Mouse (Mus musculus) liver, embryonic 13.5 days (tissue): Measurements from ENCODE around the gene Rad23b. TPM values are rescaled to one million over a fixed set of nuclear protein-coding genes. Genes with fewer than 3 reads are reported as not detected.

Source experiments
- ATAC-seq: fragments of 200-750 bp; cut with Nextera tagmentation; 2 replicates; pipeline ENCODE4 v1.8.0; 2017; ENCODE audit warnings: low read depth, mild to moderate bottlenecking, moderate number of reproducible peaks, moderate library complexity
- DNase-seq: peaks from one replicate; pipeline ENCODE4 v3.0.0; 2022
- H3K27ac ChIP-seq: fragments of 300-500 bp; sonication (generic); 2 replicates; pipeline ENCODE4 v1.5.1; 2015; ENCODE audit warnings: moderate library complexity, mild to moderate bottlenecking, inconsistent platforms
- H3K27me3 ChIP-seq: fragments of 300-500 bp; sonication (generic); 2 replicates; pipeline ENCODE4 v1.6.1; 2015; ENCODE audit warnings: mild to moderate bottlenecking, inconsistent platforms
- H3K36me3 ChIP-seq: fragments of 300-500 bp; sonication (generic); 2 replicates; pipeline ENCODE4 v1.6.1; 2015; ENCODE audit warnings: mild to moderate bottlenecking, inconsistent platforms
- H3K4me1 ChIP-seq: fragments of 300-500 bp; sonication (generic); replicated peaks from 2 replicates; pipeline ENCODE4 v1.6.1; 2015; ENCODE audit warnings: inconsistent platforms
- H3K4me2 ChIP-seq: fragments of 300-500 bp; sonication (generic); 2 replicates; pipeline ENCODE4 v1.6.1; 2015; ENCODE audit warnings: inconsistent platforms, mild to moderate bottlenecking, moderate library complexity
- H3K4me3 ChIP-seq: fragments of 300-500 bp; sonication (generic); replicated peaks from 2 replicates; pipeline ENCODE4 v1.5.1; 2015; ENCODE audit warnings: mild to moderate bottlenecking, inconsistent platforms
- H3K9ac ChIP-seq: fragments of 300-500 bp; sonication (generic); 2 replicates; pipeline ENCODE4 v1.6.1; 2015; ENCODE audit warnings: mild to moderate bottlenecking, inconsistent platforms
- H3K9me3 ChIP-seq: fragments of 300-500 bp; sonication (generic); replicated peaks from 2 replicates; pipeline ENCODE4 v1.6.1; 2016; ENCODE audit warnings: inconsistent platforms
- WGBS: fragments of 180-500 bp; shearing (Covaris S2); methylation state at CpG from one replicate; pipeline ENCODE4 v1.1.7; 2015; ENCODE audit not compliant: insufficient replicate concordance; 5-methylcytosine and 5-hydroxymethylcytosine counted together
- polyA plus RNA-seq: library from polyadenylated mRNA; unstranded; fragments of >200 nt; fragmentation: Nextera tagmentation; extraction: Ambion mirVana; gene quantifications from 2 replicates; pipeline ENCODE4 v1.2.1, GENCODE M21; 2015

The Rad23b gene
- polyA plus RNA-seq, 1 experiment from 2014 or later = 42.4 TPM

DNA sequence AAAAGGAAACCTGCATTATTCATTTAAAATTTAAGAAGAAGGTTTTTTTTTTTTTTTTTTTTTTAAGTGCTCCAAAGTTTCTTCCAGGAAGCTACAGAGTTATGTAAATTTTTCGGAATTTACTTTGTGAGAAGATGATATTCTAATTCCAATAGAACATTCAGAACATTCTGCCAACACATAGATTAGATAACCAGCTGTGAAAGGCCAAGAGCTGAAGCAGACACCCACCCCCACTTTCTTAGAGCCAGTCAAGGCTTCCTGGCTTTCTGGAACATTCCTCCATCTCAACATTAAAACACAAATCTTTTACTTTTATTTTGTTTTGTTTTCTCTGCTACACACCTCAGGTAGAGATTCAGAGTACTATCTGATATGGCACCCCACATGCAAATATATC lies 10.9 kb upstream of the Rad23b start:
- Histone ChIP-seq H3K4me1 (peaks cover 39% of the 10 kb centered on the region), H3K4me3 (no peak overlapping the region), H3K36me3 (no peaks in the 10 kb centered on the region), H3K9me3 (no peaks in the 10 kb centered on the region), H3K27ac (no peak overlapping the region; the same call in 1 of the 2 replicates), H3K9ac (no peak overlapping the region), H3K27me3 (no peaks in the 10 kb centered on the region), H3K4me2 (no peak overlapping the region)
- WGBS = 19% methylated on average over 1 of the region's 1 CpGs
- ATAC-seq = peak; percentile 52; the same call in 1 of the 2 replicates
- no peak for DNase-seq

DNA sequence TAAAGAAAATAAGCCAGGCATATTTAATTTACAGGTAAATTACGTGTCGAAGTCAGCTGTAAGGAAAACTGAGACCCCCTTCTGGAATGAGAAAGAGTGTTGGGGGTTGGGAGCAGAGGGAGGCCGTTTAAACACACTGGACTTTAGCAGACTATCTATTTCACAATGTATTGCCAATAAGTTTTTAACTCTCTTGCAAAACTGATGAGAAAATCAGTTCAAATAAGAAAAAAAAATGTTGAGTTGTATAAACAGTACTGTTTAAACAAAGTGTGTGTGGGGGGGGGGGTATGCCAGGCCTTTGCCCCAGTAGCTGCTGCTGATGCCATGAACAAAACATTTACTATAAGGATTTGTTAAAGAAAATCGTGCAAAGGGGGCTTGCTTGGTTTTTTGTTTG lies 10.5 kb upstream of the Rad23b start:
- no peaks in the 10 kb centered on the region for H3K27me3 ChIP-seq
- H3K4me1 ChIP-seq = peaks cover 39% of the 10 kb centered on the region
- H3K27ac ChIP-seq = no peak overlapping the region
- 58% methylated on average over 4 of the region's 4 CpGs for whole genome bisulfite sequencing
- no peak overlapping the region for H3K9ac ChIP-seq
- no peaks in the 10 kb centered on the region for H3K9me3 ChIP-seq
- no peaks in the 10 kb centered on the region for H3K36me3 ChIP-seq
- no peak overlapping the region for H3K4me3 ChIP-seq
- no peak for ATAC-seq
- no peak for DNase-seq
- H3K4me2 ChIP-seq = no peak overlapping the region

- WGBS = 53% methylated on average over 1 of the region's 1 CpGs
- Histone ChIP-seq H3K4me1 (peaks cover 39% of the 10 kb centered on the region), H3K27me3 (no peaks in the 10 kb centered on the region), H3K9ac (no peak overlapping the region), H3K36me3 (no peaks in the 10 kb centered on the region), H3K4me3 (no peak overlapping the region), H3K27ac (peak overlapping the region; percentile 42), H3K9me3 (no peaks in the 10 kb centered on the region), H3K4me2 (no peak overlapping the region)
- no peak for ATAC-seq
- no peak for DNase-seq
Measured at GRCm38 (mm10) chr4:55341797-55342196, 8.0 kb upstream of the Rad23b start.

DNA sequence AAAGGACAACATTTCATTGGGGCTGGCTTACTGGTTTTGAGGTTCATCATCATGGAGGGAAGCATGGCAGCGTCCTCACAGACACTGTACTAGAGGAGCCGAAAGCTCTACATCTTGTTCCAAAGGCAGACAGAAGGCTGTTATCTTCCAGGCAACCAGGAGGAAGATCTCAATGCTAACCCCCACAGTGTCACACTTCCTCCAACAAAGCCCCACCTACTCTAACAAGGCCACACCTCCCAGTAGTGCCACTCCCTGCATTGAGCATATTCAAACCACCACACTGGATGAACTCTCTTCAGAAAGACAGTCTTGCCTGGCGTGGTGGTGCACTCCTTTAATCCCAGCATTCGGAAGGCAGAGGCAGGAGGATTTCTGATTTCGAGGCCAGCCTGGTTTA lies 7.2 kb upstream of the Rad23b start:
- H3K27me3 ChIP-seq = no peaks in the 10 kb centered on the region
- peak overlapping the region; percentile 42; the same call in 1 of the 2 replicates for H3K27ac ChIP-seq
- peaks cover 39% of the 10 kb centered on the region for H3K4me1 ChIP-seq
- H3K9me3 ChIP-seq = no peaks in the 10 kb centered on the region
- no peak overlapping the region for H3K9ac ChIP-seq
- peak; percentile 92 for ATAC-seq
- no peaks in the 10 kb centered on the region for H3K36me3 ChIP-seq
- DNase-seq = peak; percentile 66
- peak overlapping the region; percentile 8; the same call in 1 of the 2 replicates for H3K4me2 ChIP-seq
- WGBS = 42% methylated on average over 5 of the region's 5 CpGs
- no peak overlapping the region for H3K4me3 ChIP-seq

GRCm38 (mm10) chr4:55343287-55343686 lies 6.6 kb upstream of the Rad23b start:
- ATAC-seq (no peak), DNase-seq (no peak)
- Histone ChIP-seq H3K4me1 (peaks cover 43% of the 10 kb centered on the region), H3K9ac (no peak overlapping the region), H3K27ac (no peak overlapping the region; the same call in 1 of the 2 replicates), H3K9me3 (no peaks in the 10 kb centered on the region), H3K36me3 (no peaks in the 10 kb centered on the region), H3K27me3 (no peaks in the 10 kb centered on the region), H3K4me2 (no peak overlapping the region), H3K4me3 (no peak overlapping the region)
- WGBS = 68% methylated on average over 3 of the region's 3 CpGs

GRCm38 (mm10) chr4:55348759-55349451 lies 938 bp upstream of the Rad23b start:
- Histone ChIP-seq H3K4me2 (peak overlapping the region; percentile 86), H3K9me3 (no peaks in the 10 kb centered on the region), H3K4me3 (peak overlapping the region; percentile 98), H3K36me3 (no peaks in the 10 kb centered on the region), H3K4me1 (peaks cover 37% of the 10 kb centered on the region), H3K9ac (peak overlapping the region; percentile 79), H3K27ac (peak overlapping the region; percentile 93), H3K27me3 (no peaks in the 10 kb centered on the region)
- 8% methylated on average over 11 of the region's 12 CpGs for WGBS
- peak; percentile 11 for DNase-seq
- no peak for ATAC-seq

DNA sequence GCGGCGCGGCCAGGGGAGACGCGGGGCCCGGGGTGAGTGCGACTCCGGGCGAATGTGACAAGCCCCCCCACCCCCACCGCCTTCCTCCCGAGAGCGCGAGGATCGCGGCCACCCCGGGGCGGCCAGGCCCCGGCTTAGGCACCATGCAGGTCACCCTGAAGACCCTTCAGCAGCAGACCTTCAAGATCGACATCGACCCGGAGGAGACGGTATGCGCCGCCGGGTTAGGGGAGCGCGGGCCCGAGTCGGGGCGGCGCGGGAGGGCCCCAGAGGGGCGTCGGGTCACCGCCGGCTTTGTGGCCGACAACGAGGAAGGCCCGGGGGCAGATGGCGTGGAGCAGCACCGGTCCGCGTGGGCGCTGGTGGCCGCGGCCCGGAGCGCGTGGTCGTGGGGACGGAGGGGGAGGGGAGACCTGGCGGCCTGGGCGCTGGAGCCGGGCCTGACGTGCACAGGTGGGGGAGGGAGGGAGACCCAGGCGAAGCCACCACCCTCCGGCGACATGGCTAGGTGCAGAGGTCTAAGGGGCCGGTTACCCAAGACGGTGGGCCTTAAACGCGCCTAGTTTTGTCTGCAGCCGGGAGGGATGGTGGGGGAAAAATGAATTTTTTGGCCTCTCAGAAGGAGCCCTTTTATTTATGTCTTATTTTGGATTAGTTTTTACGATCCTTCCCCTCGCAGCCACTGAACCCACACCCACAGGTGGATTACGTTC lies 532 bp downstream of the Rad23b start:
- no peaks in the 10 kb centered on the region for H3K36me3 ChIP-seq
- no peaks in the 10 kb centered on the region for H3K9me3 ChIP-seq
- peak overlapping the region; percentile 93 for H3K27ac ChIP-seq
- peak; percentile 18 for ATAC-seq
- peak; percentile 28 for DNase-seq
- H3K27me3 ChIP-seq = no peaks in the 10 kb centered on the region
- H3K4me3 ChIP-seq = peak overlapping the region; percentile 98
- under 1% methylated on average over 56 of the region's 66 CpGs for WGBS
- H3K9ac ChIP-seq = peak overlapping the region; percentile 98
- peaks cover 49% of the 10 kb centered on the region for H3K4me1 ChIP-seq
- H3K4me2 ChIP-seq = peak overlapping the region; percentile 83

DNA sequence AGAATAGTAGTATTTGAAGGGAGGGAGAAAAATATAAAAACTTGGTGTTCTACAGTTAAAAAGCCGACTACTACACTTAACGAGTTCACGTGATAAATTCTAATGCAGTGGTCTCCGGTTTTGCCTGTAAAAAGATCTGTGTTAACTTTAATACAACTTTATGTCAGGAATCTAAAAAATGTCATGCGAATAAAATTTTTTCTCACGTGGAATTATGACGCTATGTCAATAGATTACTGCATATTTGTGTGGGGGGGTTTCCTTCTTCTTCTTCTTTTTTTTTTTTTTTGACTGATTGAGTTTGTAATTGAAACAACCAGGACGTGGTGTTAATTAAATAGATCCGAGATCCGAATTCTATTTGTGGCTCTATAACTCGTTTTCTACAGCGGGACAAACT lies 1.2 kb downstream of the Rad23b start:
- no peaks in the 10 kb centered on the region for H3K27me3 ChIP-seq
- H3K36me3 ChIP-seq = peaks cover 4% of the 10 kb centered on the region; the same call in 1 of the 2 replicates
- H3K4me2 ChIP-seq = peak overlapping the region; percentile 83
- H3K27ac ChIP-seq = peak overlapping the region; percentile 93
- H3K9ac ChIP-seq = peak overlapping the region; percentile 98
- no peaks in the 10 kb centered on the region for H3K9me3 ChIP-seq
- peak overlapping the region; percentile 98 for H3K4me3 ChIP-seq
- H3K4me1 ChIP-seq = peaks cover 53% of the 10 kb centered on the region
- ATAC-seq = no peak
- WGBS = 5% methylated on average over 12 of the region's 12 CpGs
- DNase-seq = no peak

GRCm38 (mm10) chr4:55351860-55352259 lies 2.0 kb downstream of the Rad23b start:
- H3K4me1 ChIP-seq = peaks cover 61% of the 10 kb centered on the region
- H3K9ac ChIP-seq = peak overlapping the region; percentile 61
- H3K4me3 ChIP-seq = peak overlapping the region; percentile 98
- H3K27me3 ChIP-seq = no peaks in the 10 kb centered on the region
- peaks cover 12% of the 10 kb centered on the region; the same call in 1 of the 2 replicates for H3K36me3 ChIP-seq
- H3K27ac ChIP-seq = peak overlapping the region; percentile 50; the same call in 1 of the 2 replicates
- H3K4me2 ChIP-seq = peak overlapping the region; percentile 83
- no peak for ATAC-seq
- DNase-seq = no peak
- no peaks in the 10 kb centered on the region for H3K9me3 ChIP-seq

DNA sequence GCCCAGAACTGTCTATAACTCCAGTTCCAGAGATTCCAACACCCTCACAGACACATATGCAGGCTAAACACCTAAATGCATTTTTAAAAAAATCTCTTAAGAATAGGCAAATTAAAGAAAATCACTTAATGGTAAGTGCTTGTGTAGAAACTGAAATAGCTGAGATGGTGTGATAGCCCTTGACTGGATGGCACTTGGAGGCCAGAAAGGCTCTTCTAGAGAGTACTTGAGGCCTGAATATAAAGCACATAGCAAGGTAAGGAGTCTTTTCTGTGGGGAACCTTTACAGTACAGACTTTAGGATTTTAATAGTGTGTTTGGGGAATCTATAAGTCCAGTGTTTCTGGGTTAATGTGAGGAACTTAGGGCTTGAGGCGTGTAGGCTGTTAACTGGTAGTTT lies 4.2 kb downstream of the Rad23b start:
- Histone ChIP-seq H3K27me3 (no peaks in the 10 kb centered on the region), H3K9me3 (no peaks in the 10 kb centered on the region), H3K9ac (peak overlapping the region; percentile 39; the same call in 1 of the 2 replicates), H3K27ac (no peak overlapping the region), H3K4me1 (peaks cover 57% of the 10 kb centered on the region), H3K4me2 (no peak overlapping the region), H3K36me3 (peaks cover 20% of the 10 kb centered on the region), H3K4me3 (no peak overlapping the region)
- ATAC-seq (no peak), DNase-seq (no peak)
- 71% methylated on average over 1 of the region's 1 CpGs for WGBS

DNA sequence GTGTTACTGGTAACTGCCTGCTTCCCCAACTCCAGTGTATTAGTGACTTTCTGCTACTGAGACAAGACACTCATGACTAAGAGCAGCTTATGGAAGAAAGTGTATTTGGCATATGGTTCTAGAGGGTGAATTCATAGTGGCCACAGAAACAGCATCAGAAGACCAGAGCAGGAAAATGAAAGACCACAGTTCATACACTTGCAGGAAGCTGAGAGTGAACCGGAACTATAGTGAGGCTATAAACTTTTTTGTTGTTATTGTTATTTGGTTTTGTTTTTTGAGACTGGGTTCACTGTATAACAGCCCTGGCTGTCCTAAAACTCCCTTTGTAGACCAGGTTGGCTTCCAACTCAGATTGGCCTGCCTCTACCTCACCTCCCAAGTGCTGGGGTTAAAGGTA lies 6.0 kb downstream of the Rad23b start:
- no peak overlapping the region for H3K27ac ChIP-seq
- H3K4me3 ChIP-seq = no peak overlapping the region
- WGBS = 80% methylated on average over 1 of the region's 1 CpGs
- H3K36me3 ChIP-seq = peaks cover 29% of the 10 kb centered on the region
- no peak overlapping the region for H3K4me2 ChIP-seq
- ATAC-seq (no peak), DNase-seq (no peak)
- no peaks in the 10 kb centered on the region for H3K9me3 ChIP-seq
- H3K4me1 ChIP-seq = peaks cover 56% of the 10 kb centered on the region
- H3K27me3 ChIP-seq = no peaks in the 10 kb centered on the region
- H3K9ac ChIP-seq = no peak overlapping the region
